Mouse (Mus musculus): ENCODE results near the gene Cst6.

Cst6 gene

GRCm38 (mm10) chr19:5365751-5366150, 16.4 kb upstream of the Cst6 start:
- H3K27me3 ChIP-seq (ENCODE audit: insufficient read depth, low read length) = no peaks in the 10 kb centered on the region

GRCm38 (mm10) chr19:5364124-5364523, 14.8 kb upstream of the Cst6 start:
- no peaks in the 10 kb centered on the region for H3K9me3 ChIP-seq (ENCODE audit: low read length)
- no peaks in the 10 kb centered on the region for H3K27me3 ChIP-seq (ENCODE audit: insufficient read depth, low read length)
- peaks cover 49% of the 10 kb centered on the region for H3K36me3 ChIP-seq (ENCODE audit: insufficient read depth, low read length)
- 0 out of 2 replicates have a peak overlapping the region, but pooled peaks have one; percentile 99 for H3K4me3 ChIP-seq (replicated peaks; ENCODE audit: low read length)
- peaks cover 67% of the 10 kb centered on the region for H3K4me1 ChIP-seq (replicated peaks; ENCODE audit: low read depth, low read length)
- TF ChIP-seq CTCF (conservative IDR thresholded peaks at IDR 0.05; ENCODE audit: low read length) (no peak), NANOG (IDR thresholded peaks at IDR 0.05; ENCODE audit: borderline replicate concordance, low read length) (no peak), POU5F1 (IDR thresholded peaks at IDR 0.05; ENCODE audit: borderline replicate concordance, low read length) (no peak)

More at GRCm38 (mm10) chr19:5365751-5366150, 16.4 kb upstream of the Cst6 start:
- Histone ChIP-seq H3K36me3 (ENCODE audit: insufficient read depth, low read length) (peaks cover 58% of the 10 kb centered on the region), H3K9me3 (ENCODE audit: low read length) (no peaks in the 10 kb centered on the region), H3K4me3 (replicated peaks; ENCODE audit: low read length) (peak overlapping the region; percentile 99), H3K4me1 (replicated peaks; ENCODE audit: low read depth, low read length) (peaks cover 78% of the 10 kb centered on the region)
- TF ChIP-seq POU5F1 (IDR thresholded peaks at IDR 0.05; ENCODE audit: borderline replicate concordance, low read length) (no peak), NANOG (IDR thresholded peaks at IDR 0.05; ENCODE audit: borderline replicate concordance, low read length) (no peak)

- Histone ChIP-seq H3K4me1 (replicated peaks; ENCODE audit: low read depth, low read length) (peaks cover 50% of the 10 kb centered on the region), H3K36me3 (ENCODE audit: insufficient read depth, low read length) (peaks cover 37% of the 10 kb centered on the region), H3K9me3 (ENCODE audit: low read length) (no peaks in the 10 kb centered on the region), H3K4me3 (replicated peaks; ENCODE audit: low read length) (no peak overlapping the region), H3K27me3 (ENCODE audit: insufficient read depth, low read length) (no peaks in the 10 kb centered on the region)
- no peak for TF ChIP-seq CTCF (conservative IDR thresholded peaks at IDR 0.05; ENCODE audit: low read length)
- TF ChIP-seq NANOG (IDR thresholded peaks at IDR 0.05; ENCODE audit: borderline replicate concordance, low read length) = peak; percentile 73; the same call in 1 of the 2 replicates
Observed at GRCm38 (mm10) chr19:5362186-5362585, 12.8 kb upstream of the Cst6 start.

GRCm38 (mm10) chr19:5356080-5356479, 6.7 kb upstream of the Cst6 start:
- peaks cover 15% of the 10 kb centered on the region for H3K4me1 ChIP-seq (replicated peaks; ENCODE audit: low read depth, low read length)
- H3K36me3 ChIP-seq (ENCODE audit: insufficient read depth, low read length) = peaks cover 8% of the 10 kb centered on the region; the same call in 1 of the 2 replicates
- peaks cover 3% of the 10 kb centered on the region; the same call in 1 of the 2 replicates for H3K27me3 ChIP-seq (ENCODE audit: insufficient read depth, low read length)
- H3K4me3 ChIP-seq (replicated peaks; ENCODE audit: low read length) = no peak overlapping the region
- TF ChIP-seq CTCF (conservative IDR thresholded peaks at IDR 0.05; ENCODE audit: low read length) (no peak), POU5F1 (IDR thresholded peaks at IDR 0.05; ENCODE audit: borderline replicate concordance, low read length) (no peak), NANOG (IDR thresholded peaks at IDR 0.05; ENCODE audit: borderline replicate concordance, low read length) (no peak)
- H3K9me3 ChIP-seq (ENCODE audit: low read length) = no peaks in the 10 kb centered on the region

GRCm38 (mm10) chr19:5353609-5354008, 4.2 kb upstream of the Cst6 start:
- TF ChIP-seq NANOG (IDR thresholded peaks at IDR 0.05; ENCODE audit: borderline replicate concordance, low read length) = no peak
- TF ChIP-seq CTCF (conservative IDR thresholded peaks at IDR 0.05; ENCODE audit: low read length) = no peak
- TF ChIP-seq POU5F1 (IDR thresholded peaks at IDR 0.05; ENCODE audit: borderline replicate concordance, low read length) = no peak
- H3K4me3 ChIP-seq (replicated peaks; ENCODE audit: low read length) = no peak overlapping the region
- no peaks in the 10 kb centered on the region for H3K36me3 ChIP-seq (ENCODE audit: insufficient read depth, low read length)
- no peaks in the 10 kb centered on the region for H3K9me3 ChIP-seq (ENCODE audit: low read length)
- H3K4me1 ChIP-seq (replicated peaks; ENCODE audit: low read depth, low read length) = peaks cover 14% of the 10 kb centered on the region
- H3K27me3 ChIP-seq (ENCODE audit: insufficient read depth, low read length) = peaks cover 16% of the 10 kb centered on the region

- peak overlapping the region; percentile 76 for H3K4me3 ChIP-seq (replicated peaks; ENCODE audit: low read length)
- no peaks in the 10 kb centered on the region for H3K9me3 ChIP-seq (ENCODE audit: low read length)
- H3K4me1 ChIP-seq (replicated peaks; ENCODE audit: low read depth, low read length) = peaks cover 2% of the 10 kb centered on the region
- TF ChIP-seq CTCF (conservative IDR thresholded peaks at IDR 0.05; ENCODE audit: low read length) (peak; percentile 62), POU5F1 (IDR thresholded peaks at IDR 0.05; ENCODE audit: borderline replicate concordance, low read length) (no peak), NANOG (IDR thresholded peaks at IDR 0.05; ENCODE audit: borderline replicate concordance, low read length) (no peak)
- H3K36me3 ChIP-seq (ENCODE audit: insufficient read depth, low read length) = no peaks in the 10 kb centered on the region
- H3K27me3 ChIP-seq (ENCODE audit: insufficient read depth, low read length) = peaks cover 21% of the 10 kb centered on the region
Observed at GRCm38 (mm10) chr19:5348526-5349501, 560 bp downstream of the Cst6 start.

GRCm38 (mm10) chr19:5348064-5348463, 1.3 kb downstream of the Cst6 start:
- Histone ChIP-seq H3K9me3 (ENCODE audit: low read length) (no peaks in the 10 kb centered on the region), H3K4me1 (replicated peaks; ENCODE audit: low read depth, low read length) (peaks cover 2% of the 10 kb centered on the region), H3K36me3 (ENCODE audit: insufficient read depth, low read length) (no peaks in the 10 kb centered on the region), H3K27me3 (ENCODE audit: insufficient read depth, low read length) (peaks cover 21% of the 10 kb centered on the region), H3K4me3 (replicated peaks; ENCODE audit: low read length) (no peak overlapping the region)
- TF ChIP-seq NANOG (IDR thresholded peaks at IDR 0.05; ENCODE audit: borderline replicate concordance, low read length) = no peak
- TF ChIP-seq CTCF (conservative IDR thresholded peaks at IDR 0.05; ENCODE audit: low read length) = no peak
- no peak for TF ChIP-seq POU5F1 (IDR thresholded peaks at IDR 0.05; ENCODE audit: borderline replicate concordance, low read length)

- no peak for TF ChIP-seq CTCF (conservative IDR thresholded peaks at IDR 0.05; ENCODE audit: low read length)
- no peak for TF ChIP-seq POU5F1 (IDR thresholded peaks at IDR 0.05; ENCODE audit: borderline replicate concordance, low read length)
- TF ChIP-seq NANOG (IDR thresholded peaks at IDR 0.05; ENCODE audit: borderline replicate concordance, low read length) = no peak
- no peaks in the 10 kb centered on the region for H3K36me3 ChIP-seq (ENCODE audit: insufficient read depth, low read length)
- no peaks in the 10 kb centered on the region for H3K9me3 ChIP-seq (ENCODE audit: low read length)
- H3K4me1 ChIP-seq (replicated peaks; ENCODE audit: low read depth, low read length) = peaks cover 2% of the 10 kb centered on the region
- H3K4me3 ChIP-seq (replicated peaks; ENCODE audit: low read length) = no peak overlapping the region
- peaks cover 24% of the 10 kb centered on the region for H3K27me3 ChIP-seq (ENCODE audit: insufficient read depth, low read length)
Observed at GRCm38 (mm10) chr19:5345297-5346131, 3.9 kb downstream of the Cst6 start.
